Mouse (Mus musculus): Measurements from ENCODE around the gene Lacc1. TPM values are rescaled to one million over a fixed set of nuclear protein-coding genes. Genes with fewer than 3 reads are reported as not detected.
A peak's percentile ranks its signal among the peaks of the same experiment; 100 is the strongest.
"Not testable (repeated sequence)": the region's sequence is repeated elsewhere in the genome, so short reads cannot be mapped to it uniquely, and the experiment has no call there.

The Lacc1 gene
- total RNA-seq (2021) = 9.2 and 11.6 TPM in 2 replicates
- long read RNA-seq, transcript Lacc1-201 (8 exons, 2,444 nt) = major isoform, 13 of 22 reads
- long read RNA-seq, partial matches to known transcripts = 3 of 22 reads
- long read RNA-seq, other reads (novel, unspliced or antisense) = 4 of 22 reads

DNA sequence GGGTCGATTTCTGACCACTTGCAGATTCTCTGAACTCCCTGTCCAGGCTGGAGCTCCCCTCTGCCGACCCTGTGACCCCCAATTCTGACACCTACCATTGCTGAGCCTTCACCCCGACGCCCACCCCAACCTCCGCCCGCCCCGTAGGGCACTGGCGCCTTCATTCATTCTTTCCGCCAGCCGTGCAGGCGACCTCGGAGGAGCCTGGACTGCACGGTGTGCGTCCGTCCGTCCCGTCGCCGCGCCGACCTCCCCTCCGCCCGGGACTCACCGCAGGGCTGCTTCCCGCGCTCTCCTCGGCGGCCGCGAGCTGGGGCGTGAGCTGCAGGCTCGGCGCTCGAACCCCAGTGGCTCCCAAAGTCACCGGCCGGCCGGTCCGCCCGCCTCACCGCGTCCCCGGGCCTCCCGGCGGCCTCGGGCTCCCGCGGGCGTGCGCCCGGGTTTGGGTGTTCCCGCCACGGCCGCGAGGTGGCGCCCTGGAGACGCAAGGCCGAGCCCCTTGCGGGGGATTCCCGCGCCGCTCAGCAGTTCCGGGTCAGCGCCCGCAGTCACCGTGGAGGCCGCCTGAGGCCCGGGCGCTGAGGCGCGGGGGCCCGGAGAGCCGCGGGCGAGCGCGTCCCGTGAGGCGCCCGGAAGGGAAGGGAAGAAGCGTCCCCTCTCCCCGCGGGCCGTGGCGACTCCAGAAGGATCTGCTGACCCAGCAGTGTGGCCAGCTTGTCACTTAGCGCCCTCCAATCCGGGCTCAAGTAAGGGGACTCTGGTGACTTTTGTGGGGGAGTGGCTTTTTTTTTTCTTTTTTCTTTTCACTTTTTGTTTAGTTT lies at the start of gene Lacc1, which contains the start of gene Ccdc122:
Gene Lacc1 (minus strand): TSS at position 679 of the 821 bp plus-strand sequence.
Gene Ccdc122 (plus strand): TSS at position 547 of the 821 bp plus-strand sequence.
- peak; percentile 88 for DNase-seq

DNA sequence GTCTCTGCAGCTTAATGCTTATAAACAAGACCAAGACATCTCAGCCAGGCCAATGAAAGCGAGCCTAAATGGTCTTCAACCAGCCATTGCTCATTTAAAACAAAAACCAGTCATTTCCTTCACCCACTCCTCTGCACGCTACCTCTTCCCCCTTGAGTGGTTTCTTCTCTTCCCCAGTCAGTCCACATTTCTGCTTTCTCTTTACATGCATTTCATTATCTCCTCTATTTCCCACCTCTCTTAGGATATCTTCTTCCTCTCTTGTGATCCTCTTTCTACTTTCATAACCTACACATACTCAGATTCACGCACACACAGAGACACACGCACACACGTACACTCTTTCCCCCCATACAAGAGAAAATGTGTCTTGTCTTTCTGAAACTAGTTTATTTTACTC lies 44.5 kb upstream of the Lacc1 start:
- no peak for DNase-seq

DNA sequence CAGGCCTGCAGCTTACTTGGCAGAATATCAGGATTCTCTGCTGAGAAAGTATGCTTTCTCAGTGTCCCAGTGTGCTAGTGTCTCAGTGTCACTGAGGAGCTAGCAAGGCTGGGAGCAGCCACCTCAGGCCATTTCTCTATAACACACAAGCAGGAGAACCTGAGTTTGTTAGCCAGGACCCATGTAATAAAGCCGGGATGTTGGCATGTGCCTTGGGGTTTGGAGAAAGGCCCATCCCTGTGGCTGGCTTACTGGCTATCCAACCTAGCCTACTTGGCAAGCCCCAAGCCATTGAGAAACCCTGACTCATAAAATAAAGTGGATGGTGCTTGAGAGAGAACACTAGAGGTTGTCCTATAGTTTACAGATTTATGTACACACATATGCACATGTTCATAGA lies 32.7 kb upstream of the Lacc1 start:
- peak; percentile 17 for DNase-seq

DNA sequence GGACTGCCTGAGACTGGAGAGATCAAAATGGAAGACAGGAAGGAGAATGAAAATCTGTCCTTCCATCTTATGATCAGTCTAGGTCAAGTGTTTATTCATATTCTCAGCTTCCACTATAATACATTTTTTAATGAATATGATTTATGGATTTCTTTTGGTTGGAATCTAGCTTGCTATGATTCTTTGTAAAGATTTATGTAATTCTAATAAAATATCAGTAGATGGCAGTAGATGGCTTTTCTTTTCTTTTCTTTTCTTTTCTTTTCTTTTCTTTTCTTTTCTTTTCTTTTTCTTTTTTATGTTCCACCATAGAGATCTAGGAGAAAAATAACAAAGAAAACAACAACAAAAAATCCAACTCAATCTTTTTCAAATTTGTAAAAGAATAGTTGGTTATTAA lies 16.6 kb upstream of the Lacc1 start:
- no peak for DNase-seq

DNA sequence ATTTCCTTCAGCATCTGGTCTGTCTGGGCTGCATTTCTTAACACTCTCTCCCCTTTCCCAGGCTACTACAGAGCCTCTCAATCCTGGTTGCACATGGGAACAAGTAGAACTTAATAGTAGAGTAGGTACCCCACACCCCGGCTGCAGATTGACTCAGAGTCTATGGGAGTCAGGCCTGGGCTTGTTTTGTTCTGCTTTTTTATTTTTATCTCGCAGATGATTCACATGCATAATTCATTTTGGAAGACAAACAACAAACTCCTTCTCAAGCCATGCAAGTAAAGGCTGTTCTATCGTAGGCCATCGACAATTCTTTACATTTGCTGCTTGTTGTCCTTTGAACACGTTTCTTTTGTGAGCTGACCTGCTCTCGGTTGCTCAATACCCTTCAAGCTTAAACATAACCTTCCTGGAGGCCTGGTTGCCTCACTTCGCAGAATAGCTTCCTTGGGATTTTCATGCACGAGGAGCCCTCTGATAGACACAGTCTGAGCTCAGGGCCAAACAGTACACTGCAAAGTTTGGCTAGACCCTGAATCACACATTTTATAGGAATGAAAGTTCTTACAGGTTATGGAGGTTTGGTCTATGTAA lies 1.2 kb upstream of the Lacc1 start:
- DNase-seq = peak; percentile 16

DNA sequence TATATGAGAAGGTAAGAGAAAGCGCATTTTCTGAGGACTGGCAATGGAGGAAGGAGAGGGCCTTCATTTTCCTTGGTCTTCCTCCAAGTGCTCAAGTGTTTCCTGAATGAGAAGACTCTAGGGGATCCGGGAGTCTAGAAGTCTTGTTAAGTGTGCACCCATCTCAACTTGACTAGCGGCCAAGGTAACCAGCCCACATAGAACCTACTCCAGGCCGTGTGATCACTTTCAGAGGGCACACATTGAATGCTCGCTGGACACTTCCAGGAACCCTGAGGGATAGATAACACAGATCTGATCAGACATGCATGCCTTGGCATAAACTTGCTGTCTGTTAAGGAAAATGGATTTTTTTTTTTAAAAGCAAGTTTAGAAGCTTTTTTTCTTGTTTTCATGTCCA lies 626 bp upstream of the Lacc1 start:
- DNase-seq = no peak

DNA sequence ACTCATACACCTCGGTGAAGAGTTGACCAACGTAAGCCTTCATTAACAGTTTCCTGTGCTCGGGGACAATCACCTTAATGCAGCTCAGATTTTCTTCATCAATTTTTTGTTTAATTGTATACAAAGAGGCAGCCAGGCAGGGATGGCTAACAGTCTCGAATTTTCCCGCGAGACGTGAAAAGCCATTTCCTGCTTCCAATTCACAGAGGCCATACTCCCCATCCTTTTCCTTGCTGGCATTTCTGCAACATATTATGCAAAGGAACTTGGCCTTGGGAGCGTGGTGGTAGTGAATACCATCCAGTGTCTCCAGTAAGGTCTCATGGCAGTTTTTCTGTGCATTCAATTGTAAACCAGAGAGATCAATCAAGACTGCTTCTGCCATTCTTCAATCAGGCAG lies 1.7 kb downstream of the Lacc1 start:
- DNase-seq = no peak

DNA sequence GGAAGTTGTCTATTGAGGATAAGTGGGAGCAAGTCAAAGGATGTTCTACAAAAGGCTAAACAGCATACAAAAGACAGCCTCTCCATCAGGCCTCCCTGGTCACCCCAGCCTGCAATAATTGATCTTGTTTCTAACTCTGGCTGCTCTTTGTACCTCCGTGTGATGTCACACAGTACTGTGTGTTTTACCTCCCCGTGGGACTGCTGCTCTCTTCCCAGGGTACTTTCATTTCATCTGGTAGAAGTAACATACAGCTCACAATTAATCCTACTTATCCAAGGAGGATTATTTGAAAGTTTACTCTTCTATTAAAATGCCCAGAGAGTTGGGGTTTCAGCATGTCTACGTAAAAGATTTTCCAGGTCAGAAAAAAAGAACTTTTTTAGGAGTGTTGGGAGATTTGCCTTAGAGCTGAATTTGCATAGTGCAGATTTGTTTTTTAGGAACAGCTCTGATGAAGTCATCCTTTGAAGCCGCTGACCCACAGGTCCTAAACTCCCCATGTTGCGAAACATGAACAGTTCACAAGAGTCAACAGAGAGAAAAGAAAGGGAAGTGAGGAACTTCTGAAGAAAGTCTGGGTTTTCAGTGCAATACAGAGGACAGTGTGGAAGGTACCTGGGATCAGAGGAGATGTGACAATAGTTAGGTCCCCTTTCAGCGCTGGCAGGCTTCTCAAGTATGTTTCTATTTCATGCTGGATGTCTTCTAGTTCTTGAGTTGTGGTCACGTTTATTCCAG lies 2.4 kb downstream of the Lacc1 start:
- DNase-seq = no peak

DNA sequence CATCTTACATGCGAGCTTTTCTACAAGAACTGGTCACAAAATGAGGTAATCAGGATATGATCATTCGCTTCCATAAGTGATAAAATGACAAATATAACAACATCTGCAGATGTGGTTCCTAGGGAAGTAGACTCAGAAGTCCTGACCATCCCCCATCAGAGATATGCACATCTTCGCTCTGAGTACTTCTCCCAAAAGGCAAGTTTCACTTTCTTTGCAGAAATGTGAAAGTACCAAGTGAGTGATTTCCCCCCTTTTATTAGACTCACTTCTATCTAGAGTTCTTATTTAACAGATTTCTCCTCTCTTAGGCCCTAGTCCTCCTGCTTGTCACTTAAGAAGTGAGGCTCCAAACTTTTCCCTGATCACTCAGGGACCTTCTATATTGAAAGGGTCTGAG lies 3.3 kb downstream of the Lacc1 start:
- no peak for DNase-seq

DNA sequence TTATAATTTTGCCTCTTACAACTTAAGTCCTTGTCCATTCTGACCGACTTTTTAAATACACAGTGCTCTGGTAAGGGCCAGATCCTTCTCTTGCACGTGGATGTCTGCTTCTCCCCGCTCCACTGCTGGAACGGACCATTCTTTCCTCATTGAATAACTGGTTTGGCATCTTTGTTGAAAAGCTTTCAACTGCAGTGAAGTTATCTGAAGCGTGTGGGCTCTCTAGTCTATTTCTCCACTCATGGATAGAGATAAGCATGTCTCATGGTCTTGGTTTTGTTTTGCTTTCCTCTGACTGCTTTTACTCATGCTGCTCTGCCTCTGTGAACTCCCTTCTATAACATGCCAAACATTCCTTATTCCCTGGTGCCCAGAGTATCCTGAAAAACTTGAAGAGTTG lies 4.3 kb downstream of the Lacc1 start:
- no peak for DNase-seq

DNA sequence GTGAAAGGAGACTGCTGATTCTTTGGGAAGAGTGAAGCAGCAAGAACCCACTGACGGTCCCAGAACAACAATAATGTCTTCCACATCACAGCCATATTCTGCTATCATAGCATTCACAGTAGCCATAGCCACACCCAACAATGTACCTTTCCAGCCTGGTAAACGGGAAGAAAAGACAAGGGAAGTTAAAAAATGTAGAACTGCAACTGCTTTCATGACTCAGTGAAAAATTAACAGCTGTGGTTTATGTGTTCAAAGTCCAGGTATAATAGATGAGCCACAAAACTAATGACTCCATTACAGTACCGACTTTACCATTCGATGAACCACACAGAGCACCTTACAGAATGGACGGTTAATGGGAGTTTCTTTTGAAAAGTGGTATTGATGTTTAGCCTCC lies 5.9 kb downstream of the Lacc1 start:
- no peak for DNase-seq

DNA sequence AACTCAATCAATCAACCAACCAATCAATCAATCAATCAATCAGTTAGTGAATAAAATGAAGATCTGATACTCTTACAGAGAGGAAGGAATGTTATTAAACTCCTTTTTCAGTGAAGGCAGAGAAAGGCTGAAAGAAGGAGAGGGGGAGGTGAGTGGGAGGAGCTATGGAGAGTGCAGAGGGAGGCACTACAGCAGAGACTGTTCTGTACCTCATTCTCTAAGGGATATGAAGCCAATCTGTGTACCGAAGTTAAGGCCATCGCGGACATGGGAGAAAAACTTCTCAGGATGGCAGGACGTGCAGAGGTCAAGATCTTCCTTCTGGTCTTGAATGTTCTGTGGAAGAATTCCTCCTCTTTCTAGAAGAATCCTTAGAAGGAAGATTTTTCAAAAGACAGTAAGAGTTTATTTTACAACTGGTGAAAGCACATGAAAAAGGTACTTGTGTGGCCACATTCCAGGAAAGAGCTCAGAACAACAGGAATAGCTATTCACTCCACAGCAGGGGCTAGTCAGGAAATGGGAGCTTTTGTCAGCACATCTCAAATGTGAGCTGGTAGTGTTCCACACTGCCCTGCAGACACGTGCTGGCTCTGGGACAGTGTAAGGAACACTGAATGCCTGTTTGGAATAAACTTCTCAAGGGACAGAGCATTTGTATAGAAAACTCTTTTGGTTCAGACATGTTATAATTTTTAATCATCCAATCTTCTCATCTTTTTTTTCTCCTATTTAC lies 7.2 kb downstream of the Lacc1 start:
- no peak for DNase-seq

DNA sequence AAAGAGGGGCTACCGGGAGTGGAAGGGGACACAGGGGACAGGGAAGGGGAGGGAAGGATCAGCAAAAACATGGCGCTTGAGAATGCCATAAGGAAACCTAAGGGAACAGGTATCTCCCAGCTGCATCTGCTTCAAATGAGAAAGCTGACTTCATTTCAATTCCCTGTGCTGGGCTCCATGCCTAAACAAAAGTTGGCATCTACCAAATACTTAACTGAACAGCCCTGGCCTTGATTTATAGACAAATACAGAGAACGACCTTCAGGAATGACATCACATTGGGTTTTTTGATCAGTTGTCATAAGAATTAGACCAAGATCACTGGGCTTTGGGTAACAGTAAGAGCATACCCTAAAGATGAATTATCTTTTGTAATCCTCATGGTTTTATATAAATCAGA lies 12.2 kb downstream of the Lacc1 start:
- DNase-seq = no peak

DNA sequence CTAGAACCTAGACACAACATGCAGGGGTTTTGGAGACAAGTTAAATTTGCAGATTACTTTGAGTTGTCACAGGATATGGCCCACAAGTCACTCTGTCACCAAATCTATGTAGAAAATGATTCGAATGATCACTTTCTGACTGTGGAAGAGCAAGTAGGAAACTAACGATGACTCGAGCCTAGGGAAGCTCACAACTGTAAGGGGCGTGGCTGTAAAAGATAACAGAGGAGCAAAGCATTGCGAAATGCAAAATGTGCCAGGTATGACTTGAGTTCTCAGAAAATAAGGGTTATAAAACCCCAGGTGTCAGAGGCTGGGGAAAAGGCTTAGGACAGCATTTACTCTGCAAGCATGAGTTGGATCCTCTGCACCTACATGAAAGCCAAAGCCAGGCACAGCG lies 19.5 kb downstream of the Lacc1 start:
- no peak for DNase-seq

DNA sequence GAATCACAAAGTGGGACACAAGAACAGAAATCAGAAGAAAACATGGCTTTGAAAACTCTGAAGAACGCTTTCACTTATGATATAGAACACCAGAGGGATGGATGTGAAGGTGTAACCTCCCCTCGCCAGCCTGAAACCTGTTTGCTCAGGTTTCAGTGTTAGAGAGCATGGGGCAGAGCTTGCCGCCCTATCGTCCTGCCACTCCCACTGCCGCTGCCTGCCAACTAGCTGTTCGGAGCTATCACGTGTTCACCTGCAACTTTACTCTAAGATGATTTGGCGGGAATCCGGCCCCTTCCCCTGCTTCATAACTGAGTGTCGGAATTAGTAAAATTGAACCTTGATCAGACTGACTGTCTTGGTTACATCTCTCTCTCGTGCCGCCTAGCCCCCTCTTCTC lies 19.9 kb downstream of the Lacc1 start:
- not testable (repeated sequence) for DNase-seq

DNA sequence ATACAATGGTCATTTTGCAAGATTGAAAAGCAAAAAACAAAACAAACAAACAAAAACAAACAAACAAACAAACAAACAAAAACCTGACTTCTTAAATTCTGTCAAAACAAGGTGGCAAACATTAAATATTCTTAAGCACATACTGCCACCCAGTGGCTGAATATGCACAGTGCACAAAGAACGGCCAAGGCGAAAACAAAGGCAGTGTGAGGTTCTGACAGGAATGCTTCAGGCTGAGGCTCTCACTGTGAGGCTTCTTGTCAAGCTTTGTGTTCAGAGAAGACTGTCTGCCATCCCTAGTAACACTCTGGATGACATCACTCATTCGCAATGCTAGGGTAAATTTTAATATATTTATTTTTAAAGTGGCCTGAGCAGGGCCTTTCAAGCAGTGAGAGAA lies 24.9 kb downstream of the Lacc1 start:
- DNase-seq = peak; percentile 56

DNA sequence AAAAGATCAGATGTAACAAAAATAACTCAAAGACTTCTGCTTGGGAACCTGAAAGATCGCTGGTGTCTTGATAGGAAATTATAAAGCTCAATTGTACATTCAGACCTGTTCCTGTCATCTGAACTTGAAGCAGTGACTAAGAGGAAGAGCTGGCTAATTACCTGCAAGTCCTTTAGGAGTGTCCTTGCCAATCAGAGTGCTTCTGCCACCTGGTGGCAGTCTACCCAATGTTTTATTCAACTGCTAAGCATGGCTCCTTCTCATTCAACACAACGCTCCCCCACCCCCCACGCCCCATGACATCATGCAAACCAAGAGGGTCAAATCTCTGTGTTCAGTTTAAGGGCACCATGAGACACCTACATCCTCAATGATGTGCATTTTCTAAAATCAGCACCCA lies 28.5 kb downstream of the Lacc1 start:
- peak; percentile 76 for DNase-seq

DNA sequence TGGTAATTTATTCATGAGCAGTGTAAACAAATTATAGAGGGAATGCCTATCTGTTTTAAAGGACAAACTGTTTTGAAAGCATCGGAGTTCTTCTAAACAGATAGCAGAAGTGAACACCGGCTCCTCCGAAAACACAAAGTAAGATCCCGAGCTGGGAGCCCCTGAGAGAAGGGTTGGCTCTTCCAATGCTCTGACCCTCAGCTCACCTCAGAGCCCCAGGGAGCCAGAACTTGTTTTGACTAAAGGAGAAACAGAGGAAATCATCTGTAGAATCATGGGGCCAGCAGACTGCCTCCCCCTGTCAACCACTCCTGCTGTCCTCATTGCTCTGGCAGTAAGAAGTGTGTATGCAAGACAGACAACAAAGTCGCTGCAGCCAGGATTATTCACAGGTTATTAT lies 31.1 kb downstream of the Lacc1 start:
- no peak for DNase-seq

DNA sequence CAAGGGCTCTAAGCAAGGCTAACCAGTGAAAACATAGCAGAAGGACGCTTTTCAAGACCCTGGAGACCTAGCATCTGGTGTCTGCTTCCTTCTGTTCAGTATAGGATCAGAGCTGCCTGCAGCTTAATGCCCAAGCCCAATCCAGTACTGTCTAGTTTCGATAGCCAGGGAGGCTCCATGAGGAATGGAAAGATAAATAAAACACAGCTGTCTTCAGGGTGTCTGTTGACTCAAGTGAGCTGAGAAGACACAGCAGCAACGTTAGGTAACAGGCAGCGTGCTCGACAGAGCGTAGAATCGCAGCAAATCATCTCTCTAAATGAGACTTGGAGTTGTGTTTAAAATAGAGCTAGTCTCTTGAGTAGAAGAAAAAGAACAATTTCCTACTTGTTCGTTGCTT lies 32.0 kb downstream of the Lacc1 start:
- no peak for DNase-seq

DNA sequence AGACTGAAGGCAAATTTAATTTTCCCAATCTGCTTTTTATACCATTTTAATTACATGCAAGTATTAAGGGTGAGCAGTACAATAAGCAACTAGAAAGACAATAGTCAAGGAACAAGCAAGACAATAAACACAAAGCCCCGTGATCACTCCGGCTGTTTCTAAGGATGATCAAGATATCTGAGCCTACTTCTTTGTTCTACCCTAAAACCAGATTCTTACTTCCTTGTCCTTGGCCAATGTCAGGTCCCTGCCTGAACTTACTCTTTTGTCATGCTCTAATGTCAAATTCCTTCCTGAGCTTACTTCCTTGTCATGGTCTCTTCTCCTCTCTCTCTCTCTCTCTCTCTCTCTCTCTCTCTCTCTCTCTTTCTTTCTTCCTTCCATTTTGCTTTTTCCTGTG lies 46.4 kb downstream of the Lacc1 start:
- DNase-seq = not testable (repeated sequence)

DNA sequence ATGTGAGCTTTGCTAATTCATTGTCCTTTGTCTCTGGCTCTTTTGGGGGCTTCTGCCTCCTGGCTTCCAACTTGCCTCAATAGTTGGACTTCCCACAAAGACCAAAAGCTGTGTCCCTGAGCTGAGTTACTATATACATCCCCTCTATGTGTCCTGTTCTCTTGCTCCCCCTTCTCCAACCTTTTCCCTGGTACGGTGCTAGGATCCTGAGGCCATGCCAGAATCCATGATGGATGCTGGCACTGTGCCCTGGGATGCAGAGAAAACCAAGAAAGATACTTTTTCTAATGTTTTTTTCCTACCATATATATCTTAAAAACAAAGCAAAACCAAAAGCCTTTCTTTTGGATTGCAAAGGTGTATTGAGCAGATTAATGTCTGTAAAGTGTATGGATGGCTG lies 54.9 kb downstream of the Lacc1 start:
- no peak for DNase-seq

DNA sequence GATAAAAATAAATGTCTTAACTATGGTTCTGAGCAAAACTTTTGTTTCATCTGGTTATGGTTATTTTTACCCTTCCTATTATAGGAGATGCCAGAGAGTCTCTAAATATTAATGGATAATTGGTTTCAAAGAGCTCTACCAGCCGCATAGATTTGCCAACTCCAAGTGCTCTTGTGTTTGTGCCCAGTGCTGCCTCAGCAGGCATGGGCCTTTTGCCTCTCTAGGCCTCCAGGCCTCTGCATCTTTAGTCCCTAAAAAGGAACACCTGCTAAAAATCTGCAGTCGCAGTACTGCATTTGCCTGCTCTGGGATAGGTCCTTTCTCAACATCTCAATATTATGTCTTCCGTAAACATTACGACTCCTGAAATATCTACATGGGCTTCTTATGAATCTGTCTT lies 55.5 kb downstream of the Lacc1 start:
- no peak for DNase-seq
